Mouse (Mus musculus) layer of hippocampus, postnatal 10 days (tissue): ENCODE measurements around the gene Cables2. TPM values are rescaled to one million over a fixed set of nuclear protein-coding genes. Genes with fewer than 3 reads are reported as not detected.

Experiments
- DNase-seq, 2 experiments: peaks; one replicate each; pipeline ENCODE4 v3.0.0; 2021; ENCODE audit warnings: low spot score in 2 of 2
- total RNA-seq, 2 experiments: library from RNA; stranded (reverse); gene quantifications; 2 replicates each; pipeline ENCODE4 v1.2.3; 2021

Gene Cables2
- total RNA-seq, 2 experiments from 2014 or later: 38.6 to 40.1 TPM

DNA sequence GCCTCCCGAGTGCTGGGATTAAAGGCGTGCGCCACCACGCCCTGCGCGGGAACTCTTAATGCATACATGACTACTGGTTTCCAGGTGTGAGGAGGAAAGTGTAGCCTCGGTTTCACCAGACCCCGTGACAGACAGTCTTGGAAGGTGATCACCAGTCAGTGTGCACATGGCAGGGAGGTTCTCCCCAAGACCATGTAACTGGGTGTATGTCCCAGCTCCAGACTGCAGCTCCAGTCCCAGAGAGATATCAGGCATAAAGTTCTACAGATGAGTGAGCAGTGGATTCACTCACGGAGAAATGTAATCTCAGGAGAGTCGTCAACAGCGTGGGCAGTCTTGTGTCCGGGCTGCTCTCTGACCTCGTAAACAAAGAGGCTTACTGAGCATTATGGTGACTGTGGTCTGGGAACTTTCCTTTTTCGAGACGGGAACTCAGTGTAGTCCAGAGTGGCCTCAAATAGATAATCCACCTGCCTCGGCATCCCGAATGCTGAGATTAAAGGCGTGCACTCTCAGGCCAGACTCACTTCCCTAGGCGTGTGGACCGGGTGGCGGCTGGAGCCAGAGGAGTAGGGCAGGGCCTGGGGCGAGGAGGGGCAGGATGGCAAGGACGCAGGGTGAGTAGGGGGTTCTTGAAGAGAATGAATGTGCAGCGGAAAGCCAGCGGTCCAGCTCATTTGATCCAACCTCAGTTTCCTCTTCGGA lies 16.8 kb downstream of the Cables2 start:
- no peak for DNase-seq

DNA sequence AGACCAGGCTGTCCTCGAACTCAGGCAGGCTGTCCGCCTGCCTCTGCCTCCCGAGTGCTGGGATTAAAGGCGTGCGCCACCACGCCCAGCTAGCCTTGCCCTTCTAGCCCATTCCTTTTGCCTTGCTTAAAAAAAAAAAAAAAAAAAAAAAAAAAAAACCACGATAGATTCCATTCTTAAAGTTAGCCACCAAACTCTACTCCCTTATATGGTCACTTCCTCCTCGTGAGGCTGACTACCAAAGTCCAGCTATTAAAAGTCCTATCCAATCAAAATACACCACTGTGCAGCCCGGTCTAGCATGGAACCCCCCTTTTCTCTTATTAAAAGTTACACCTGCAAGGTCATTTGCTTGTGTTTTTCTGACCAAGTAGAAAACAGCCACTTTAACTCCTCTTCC lies 17.6 kb downstream of the Cables2 start:
- no peak for DNase-seq

DNA sequence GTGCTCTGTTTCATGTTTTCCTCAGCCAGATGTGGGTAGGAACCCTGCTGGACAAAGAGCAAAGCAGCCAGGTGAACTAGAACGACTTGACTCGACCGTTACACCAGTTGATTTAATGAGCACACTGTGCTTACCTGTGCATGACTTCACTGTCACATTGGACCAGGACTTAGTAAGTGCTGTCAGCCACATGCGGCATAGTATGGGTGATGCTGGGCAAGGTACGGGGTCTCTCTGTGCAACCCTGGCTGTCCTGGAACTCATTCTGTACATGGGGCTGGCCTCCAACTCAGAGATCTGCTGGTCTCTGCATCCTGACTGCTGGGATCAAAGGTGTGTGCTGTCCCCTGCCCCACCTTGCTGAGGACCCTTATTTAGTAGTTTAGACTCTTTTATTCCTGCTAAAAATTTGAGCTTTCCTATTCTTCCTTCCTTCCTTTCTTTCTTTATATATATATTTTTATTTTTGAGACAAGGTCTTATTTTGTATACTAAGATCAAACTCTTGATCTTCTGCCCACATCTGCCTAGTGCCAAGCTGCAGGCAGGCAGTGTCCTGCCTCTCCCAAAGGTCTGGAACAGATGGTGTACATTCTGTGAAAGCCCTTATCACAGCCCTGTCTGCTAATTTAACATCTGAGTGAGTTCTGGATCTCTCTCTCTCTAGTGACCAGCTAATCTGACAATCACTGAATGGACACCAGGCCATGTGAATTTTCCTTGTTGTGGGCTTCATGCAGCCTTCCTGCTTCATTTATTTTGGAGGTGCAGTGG lies 18.7 kb downstream of the Cables2 start:
- DNase-seq: no peak

DNA sequence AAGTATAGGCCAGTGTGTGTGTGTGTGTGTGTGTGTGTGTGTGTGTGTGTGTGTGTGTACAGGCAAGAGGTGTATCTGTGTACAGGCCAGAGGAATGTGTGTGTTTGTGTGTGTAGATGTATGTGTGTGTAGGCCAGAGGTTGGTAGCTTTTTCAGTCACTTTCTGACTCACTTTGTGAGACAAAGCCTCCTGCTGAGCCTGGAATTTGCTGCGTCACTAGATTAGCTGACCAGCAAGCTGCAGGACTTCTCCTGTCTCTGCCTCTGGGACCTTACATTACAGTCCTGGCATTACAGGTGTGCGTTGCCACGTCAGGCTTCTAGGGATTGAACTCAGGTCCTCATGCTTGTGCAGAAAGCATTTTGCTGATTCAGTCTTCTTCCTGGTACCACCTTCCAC lies 21.5 kb downstream of the Cables2 start:
- DNase-seq: no peak

DNA sequence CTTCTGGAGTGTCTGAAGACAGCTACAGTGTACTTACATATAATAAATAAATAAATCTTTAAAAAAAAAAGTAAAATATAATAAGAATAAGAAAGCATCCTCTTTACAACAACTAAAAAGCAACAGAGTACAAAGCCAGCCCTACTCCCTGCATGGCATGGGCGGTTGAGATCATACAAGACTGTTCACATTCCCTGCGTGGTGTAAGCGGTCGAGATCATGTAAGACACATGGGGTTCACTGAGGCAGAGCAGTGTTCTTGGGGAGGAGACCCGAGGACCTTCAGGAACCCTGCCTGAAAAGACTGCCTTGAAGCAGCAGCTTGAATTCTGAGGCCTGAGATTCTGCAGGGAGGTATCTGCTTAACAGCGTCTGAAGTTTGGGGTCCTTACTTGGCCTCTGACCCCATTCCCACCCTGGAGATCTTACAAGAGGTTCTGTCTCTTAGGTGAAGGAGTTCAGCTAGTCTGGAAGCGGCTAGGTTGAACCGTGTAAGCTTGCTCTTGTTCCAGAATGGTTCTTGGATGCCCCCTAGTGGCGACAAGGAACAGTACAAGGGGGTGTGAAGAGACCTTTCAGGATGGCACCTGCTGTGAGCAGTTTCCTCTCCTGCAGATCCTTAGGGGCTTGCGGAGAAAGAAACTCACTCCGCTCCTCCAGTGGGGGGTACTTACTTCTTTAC lies 22.2 kb downstream of the Cables2 start:
- DNase-seq: peak; percentile 84 to 88

DNA sequence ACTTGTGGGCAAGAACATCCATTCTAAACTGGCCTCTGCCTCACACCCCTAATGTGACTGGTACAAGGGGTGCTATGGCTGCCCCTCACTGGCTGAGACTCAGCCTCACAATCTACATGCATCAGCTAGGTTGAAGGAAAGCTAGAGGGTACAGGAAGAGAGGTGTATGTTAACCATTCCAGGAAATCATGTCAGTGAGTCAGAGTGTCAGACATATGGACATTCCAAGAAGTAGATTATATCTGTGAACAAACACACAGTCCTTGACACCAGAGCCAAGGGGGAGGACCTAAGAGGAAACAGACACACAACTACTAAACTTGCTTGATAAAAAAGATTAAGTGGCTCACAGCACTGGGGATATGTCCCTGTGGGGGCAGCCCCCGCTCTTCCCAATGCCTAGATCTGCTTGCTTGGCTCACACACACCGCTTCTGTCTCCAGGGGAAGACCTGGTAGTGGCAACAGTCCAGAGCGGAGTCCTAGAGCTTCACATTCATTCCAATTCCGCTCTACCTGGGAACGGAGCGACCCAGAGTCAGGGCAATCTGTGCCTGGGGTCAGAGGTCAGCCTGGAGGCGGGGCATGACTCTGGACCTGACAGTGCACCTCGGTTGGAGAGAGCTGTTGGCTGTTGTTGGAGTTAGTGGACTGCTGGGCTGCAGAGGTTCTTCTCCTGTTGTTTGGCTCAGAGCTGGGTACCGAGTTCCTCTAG lies 24.2 kb downstream of the Cables2 start:
- DNase-seq: no peak

DNA sequence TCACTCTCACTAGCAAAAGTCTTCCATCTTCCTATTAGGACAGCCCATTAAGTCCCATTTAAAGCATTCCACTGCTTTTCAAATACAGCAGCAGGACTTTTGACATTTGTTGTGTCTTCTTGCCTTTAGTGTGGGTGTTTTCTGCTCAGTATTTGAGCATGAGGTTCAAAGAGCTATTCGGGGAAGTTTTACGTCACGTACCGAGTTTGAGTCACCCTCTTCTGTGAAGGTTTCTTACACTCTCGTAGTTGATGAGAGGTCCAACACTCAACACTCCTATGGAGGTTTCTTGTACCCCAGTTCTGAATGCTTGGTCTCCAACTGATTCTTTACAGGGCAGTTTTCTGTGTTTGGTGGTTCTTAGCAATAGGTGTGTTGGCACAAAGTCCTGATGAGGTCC lies 25.4 kb downstream of the Cables2 start:
- DNase-seq: no peak

DNA sequence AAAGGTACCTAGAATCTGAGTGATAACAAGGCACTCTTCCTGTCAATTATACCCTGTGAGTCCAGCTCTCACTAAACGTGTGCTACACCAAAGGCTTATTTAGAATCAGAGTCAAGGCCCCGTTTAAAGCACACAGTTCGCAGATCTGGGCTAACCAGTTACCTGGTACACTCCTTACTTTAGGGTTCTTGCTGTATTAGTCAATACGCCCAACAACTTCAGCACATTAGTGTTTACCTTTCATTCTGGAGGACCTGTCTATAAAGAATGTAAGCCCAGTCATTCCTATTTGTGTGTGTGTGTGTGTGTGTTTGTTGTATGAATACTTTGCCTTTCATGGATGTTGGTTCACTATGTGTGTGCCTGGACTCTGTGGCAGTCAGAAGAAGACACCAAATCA lies 30.2 kb downstream of the Cables2 start:
- DNase-seq: no peak

DNA sequence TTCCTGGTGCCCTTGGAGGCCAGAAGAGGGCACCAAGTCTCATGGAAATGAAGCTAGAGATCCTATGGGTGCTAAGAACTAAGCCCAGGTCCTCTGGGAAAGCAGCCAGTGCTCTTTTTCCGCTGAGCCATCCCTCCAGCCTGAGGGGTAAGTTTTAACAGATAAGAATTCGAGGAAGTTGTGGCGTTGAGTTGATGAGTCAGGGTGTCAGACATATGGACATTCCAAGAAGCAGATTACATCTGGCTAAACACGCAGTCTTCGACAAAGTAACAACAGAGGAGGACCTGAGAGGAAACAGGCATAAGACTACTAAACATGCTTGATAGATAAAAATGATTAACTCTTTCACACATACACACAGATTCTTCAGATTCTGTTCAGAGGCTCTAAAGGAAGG lies 34.7 kb downstream of the Cables2 start:
- DNase-seq: no peak

DNA sequence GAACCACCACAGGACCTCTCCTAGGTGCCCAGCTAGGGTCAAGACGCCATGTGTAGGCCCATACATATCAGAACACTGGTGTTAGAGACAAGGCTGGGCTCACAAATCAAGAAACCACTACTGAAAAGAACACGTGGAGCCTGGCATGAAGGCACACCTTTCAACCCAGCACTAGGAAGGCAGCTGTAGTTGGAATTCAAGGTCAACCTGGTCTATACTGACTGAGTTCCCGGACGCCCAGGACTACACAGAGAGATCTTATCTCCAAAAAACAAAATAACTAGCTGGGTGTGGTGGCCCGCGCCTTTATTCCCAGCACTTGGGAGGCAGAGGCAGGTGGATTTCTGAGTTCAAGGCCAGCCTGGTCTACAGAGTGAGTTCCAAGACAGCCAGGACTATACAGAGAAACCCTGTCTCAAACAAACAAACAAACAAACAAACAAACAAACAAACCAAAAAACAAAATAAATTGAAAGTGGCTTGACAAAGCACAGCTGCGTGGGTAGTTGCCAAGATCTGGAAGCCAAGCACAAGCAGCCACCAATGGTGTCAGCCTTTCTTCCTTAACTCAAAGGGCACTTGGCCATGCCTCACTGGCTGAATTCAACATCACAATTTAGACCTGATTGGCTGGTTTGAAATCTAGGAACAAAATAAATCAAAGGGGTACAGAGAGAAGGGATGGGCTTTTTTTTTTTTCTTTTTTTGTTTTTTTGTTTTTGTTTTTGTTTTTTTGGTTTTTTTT lies 35.5 kb downstream of the Cables2 start:
- DNase-seq: no peak

DNA sequence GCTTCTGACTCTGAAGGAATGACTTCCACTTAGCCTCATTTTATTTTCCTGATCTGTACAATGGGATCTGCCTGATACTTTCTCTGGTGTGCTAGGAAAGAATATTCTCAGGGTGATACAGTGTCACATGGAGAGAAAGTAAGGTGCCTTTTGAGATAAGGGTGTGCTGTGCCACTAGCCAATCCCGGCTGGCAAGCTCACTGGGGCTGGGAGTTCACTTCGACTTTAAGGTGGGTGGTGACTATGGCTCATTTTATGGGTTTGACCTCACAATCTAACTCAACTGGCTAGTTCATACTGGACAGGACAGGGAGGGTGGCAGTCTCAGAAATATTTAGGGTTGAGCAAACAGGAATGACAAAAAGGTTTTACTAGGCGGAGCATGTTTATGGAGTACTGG lies 36.4 kb downstream of the Cables2 start:
- DNase-seq: no peak

DNA sequence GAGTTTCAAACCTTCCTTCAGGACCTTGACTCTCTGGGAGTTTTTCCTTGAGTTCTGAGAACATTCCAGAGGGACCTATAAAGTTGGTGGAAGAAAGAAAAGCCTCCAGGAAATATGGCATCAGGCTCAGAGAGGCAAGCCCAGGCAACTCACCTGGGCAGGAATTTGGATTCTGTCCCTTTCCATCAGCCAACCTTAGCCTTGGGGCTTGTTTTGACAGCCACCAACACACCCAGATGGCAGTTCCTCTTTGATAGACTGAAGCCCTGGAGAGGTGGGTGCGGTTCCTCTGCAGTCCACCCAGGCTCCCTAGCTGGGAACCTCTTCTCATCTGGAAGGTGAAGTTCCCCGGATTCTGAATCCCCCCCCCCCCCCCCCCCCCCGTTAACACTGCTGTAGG lies 36.8 kb downstream of the Cables2 start:
- no peak for DNase-seq

DNA sequence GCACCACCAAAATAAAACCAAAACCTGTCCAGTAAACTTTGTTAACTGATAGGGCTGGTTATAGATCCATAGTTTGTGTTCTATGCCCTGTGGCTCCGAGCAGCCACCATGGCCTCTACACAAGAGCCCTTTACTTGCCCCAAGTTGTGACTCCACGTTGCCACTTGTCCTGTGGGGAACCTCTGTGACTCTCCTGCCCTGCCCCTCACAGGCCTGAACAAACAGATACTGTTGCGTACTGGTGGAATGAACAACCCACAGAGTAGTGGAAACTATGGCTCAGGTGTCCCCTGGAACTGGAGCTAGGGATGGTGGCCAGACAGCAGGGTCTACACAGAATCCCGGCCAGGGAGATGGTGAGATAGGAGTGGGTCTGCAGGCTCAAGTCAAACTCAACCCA lies 37.5 kb downstream of the Cables2 start:
- DNase-seq: no peak

DNA sequence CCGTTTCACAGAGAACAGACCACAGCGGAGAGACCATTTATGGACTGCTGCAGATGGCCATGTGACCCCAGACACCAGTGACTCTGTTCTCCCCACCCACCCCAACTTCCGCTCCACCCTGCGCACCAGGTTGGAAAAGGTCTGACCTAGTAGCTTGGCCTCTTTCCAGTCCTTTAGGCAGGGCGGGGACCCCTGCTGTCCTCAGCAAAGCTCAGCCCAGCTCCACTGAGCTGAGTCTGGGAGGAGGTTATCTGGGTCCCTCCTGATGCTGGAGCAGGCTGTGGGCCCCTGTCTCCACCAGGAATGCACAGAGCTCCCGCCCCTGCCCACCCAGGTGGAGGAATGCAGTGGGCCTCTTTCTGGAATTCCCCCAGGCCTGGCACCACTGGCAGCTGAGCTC lies 38.3 kb downstream of the Cables2 start:
- DNase-seq: no peak

DNA sequence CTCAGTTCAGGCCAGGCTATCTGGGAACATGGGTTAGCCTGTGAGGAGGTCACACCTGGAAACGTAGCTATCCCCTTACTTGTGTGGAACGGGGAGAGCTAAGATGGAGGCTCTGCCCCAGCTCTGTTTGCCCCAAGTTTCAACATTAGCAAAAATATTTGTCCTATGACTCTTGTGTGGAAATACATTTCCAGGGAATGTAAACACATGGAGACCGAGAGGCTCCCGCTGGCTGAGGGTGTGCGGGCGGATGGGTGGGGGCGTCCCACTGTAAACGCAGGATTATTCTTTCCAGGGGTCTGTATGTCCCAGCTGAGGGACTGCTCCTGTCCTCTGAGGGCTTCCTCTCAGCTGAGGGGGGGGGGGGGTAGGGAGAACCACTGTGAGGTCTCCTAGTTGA lies 38.9 kb downstream of the Cables2 start:
- DNase-seq: no peak

DNA sequence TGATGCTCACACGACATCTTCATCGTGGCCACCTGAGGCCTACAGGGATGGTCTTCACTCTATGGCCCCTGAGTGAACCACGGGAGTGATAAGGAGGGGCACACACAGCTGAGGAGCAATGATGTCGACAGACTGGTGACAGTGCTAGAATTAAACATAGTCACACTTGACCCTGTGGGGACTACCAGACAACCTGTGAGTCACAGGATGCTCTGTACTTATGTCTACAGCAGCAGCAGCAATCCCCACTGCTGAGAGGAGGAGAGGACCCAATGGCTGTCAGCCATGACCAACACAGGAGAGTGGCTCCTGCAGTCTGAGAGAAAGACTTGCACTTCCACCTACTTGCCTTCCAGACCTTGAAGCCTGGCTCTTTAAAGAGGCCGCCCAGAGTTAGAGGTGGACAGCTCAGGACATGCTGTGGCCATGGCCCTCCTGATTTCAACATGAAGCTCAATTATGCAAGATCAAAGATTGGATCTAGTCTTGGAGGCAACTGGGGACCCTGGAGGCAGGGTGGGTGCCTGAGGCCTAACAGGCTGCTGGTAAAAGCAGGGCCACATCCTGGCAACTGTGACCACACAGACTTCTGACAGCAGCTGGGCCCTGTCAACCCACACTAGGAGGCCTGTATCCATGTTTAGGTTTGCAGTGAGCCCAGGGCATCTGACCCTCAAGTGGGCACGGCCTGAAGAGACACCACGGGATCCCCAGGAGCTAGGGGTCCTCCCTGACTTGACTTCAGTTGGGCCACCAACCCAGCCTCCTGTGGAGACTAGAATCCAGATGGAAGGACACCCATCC lies 40.0 kb downstream of the Cables2 start:
- no peak for DNase-seq

DNA sequence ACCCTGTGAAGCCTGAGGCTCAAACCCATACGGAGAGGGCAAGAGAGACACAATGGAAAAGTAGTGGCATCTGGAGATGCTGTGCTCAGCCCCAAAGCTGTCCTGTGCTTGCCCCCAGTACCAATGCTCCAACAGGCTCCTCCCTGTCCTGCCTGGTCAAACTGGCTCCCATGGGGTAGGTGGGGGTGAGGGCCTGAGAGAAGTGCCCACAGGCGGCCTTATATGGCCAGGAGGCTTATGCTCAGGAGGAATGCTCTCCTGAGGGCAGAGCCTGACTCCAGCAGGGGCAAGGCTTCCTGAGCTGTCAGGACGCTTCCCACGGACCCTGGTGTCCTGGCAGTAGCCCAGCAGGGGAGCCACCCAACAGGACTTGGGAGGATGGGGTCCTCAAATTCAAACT lies 42.8 kb downstream of the Cables2 start:
- no peak for DNase-seq

DNA sequence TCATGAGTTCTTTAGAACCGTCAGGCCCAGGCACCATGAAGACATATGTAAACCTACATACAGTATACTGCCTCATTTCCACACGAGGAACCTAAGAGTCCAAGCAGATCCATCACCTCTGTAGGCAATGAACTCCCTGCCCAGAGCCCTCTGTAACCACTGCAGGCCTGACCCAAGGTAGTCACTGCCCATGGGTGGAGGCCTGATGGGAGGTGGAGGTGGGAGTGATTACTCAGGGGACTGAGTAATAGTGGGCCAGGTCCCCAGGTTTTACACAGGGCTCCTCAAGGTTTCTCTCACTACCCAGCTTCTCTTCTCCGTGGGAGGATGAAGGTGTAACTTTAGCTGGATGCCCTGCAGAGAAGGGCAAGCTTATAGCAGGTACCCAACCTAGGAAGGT lies 44.2 kb downstream of the Cables2 start:
- DNase-seq: no peak

DNA sequence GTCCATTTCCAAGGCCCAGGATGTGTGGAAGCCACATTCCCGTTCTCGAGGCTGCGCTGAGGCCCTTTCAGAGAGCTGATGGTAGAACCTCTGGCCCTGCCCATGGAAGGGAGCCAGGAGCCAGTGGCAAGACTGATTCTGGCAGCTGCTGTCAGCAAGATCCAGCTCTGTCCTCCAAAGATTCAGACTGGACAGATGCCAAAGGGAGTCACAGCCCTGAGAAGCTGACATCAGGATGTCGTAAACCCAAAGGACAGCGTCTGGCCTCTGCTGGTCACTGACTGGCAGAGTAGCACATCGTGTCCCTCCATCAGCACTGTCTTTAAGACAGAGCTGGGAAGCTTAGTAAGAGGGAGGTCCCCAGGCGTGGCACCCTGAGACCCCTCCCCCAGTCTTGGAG lies 44.7 kb downstream of the Cables2 start:
- DNase-seq: no peak

DNA sequence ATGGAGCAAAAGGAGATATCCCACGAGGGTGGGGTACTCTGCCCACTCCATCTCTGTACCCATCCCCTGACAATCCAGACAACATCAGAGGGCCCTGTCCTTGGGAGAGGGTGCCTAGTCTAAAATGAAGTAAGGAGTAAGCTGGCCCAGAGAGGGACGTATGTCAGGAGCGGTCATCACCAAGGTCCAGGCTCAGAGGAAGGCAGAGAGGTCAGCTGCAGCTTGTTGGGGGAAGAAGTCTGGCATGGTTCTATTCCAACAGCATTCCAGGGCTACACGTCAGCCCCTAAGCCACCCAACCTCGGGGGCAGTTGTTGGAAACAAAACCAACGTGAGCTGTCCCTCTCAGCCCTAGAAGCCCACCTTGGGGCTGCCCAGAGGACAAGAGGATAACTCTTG lies 45.2 kb downstream of the Cables2 start:
- DNase-seq: no peak
